Mouse (Mus musculus) lung, postnatal 25 days (tissue): ENCODE measurements at regions not wholly inside any gene's neighbourhood (a gene's known extent, or its start where the extent isn't known, plus 50 kb on each side); places are given as distances from the start of the nearest gene placed in this dataset.
A peak's percentile ranks its signal among the peaks of the same experiment; 100 is the strongest.

Experiments
- DNase-seq: peaks from one replicate; pipeline ENCODE4 v3.0.0; 2022; ENCODE audit warnings: low spot score

DNA sequence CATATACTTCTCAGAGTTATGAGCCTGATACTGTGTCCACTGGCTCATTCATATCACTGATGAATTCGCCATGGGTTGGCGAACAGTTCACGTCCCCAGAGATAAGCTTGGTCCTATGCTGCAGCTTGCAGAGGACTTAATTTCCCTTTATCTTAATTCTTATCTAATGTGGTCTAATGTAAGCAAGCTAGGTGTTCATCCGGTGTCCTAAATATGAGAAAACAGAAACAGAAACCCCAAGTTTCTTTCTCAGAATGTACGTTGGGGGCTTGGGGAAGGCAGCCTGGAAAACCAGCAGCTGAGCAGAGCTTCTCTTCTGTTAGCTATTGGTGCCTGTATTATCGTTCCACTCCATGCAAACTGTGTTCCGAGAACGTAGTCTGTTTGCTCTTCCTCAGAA is 170.1 kb downstream of the 1700064H15Rik start:
- no peak for DNase-seq

DNA sequence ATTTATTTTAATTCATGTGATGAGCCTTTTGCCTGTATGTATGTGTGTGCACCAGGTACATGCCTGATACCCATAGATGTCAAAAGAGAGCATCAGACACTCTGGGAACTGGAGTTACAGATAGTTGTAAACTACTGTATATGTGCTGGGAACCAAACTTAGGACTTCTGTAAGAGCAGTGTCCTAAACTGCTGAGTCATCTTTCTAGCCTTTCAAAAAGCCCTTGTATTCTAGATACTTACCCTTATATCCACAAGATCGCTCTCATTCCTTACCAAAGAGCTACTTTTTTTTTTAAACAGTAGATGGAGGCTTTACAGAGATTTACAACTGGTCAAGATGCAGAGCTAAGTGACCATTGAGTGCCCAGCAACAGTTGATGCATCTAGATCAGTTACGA is 171.0 kb downstream of the 1700064H15Rik start:
- DNase-seq: no peak

DNA sequence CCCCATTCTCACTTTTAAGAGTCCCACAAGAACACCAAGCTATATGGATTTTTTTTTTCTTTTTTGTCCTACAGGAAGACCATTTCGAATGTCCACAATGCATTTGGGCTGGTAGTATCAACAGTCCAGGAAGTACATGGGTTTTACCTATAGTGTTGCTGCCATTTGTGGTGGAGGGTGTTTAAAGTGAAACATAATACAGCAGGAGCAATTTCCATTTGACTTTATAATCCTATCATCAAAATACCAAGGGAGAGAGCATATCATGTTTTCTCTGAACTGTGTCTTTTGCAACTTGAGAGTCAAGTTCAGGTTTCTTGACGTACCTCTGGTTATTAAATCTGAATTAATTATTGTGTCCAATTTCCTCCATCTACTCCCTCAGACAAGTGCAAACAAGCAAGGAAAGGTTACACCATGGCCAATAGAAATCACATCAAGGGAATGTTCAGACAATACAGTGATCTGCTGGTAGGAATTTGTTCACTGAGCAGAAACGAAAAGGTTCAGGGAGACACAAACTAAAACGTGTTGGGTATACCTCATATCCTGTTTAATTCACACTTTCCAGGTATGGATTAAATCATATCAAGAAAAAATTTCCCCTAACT is 172.5 kb downstream of the 1700064H15Rik start:
- no peak for DNase-seq

DNA sequence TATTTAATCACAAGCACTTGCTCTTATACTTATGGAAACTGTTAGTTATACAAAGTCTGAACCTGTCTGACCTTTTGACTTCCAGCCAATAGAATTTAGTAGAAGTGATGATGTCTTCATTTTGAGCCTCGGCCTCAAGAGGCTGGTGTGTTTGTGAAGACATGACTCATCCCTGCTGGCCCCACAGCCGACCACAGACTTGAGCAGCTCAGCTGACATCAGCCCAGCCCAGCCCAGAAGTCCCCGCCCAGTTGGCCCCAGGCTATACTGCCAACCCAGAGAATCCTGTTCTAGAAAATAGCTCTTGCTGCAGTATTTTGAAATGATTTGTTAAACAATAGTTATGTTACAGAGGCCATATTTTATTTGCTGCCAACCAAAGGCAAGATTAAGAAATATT is 177.5 kb downstream of the 1700064H15Rik start:
- peak; percentile 71 for DNase-seq

DNA sequence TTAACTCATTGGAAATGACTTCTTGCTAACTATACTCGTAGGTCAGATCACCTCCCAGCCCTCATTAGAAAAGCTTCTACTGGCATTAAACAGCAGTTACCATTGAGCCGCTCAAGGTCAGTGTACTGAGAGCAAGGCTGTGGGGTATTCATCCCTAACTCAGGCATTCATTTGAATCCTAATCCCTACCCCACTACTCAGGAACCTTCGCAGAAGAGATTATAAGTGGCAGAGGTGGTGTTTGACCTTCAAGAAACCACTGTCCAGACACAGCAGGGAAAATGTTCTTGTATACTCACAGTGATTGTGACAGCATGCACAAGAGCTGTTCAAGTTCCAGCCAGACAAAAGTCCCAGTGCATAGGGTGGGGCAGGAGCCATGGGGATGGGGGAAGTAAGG is 179.5 kb downstream of the 1700064H15Rik start:
- no peak for DNase-seq

DNA sequence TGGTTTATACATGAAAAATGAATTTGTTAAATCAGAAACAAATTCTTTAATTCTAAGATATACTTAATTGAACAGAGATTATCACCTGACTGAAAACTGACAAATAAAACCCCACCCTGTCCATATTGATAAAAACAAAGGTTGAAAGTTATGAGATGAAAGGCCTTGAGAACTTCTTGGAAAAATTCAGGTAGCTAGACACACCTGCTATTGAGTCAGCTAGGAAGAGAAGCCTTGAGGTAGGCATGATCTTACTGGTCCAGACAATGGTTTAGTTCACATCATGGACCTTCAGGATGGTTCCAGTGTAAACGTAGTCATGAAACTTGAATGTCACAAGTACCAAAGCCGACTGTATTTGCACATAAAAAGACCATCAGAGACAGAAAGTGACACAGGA is 180.3 kb downstream of the 1700064H15Rik start:
- DNase-seq: no peak

DNA sequence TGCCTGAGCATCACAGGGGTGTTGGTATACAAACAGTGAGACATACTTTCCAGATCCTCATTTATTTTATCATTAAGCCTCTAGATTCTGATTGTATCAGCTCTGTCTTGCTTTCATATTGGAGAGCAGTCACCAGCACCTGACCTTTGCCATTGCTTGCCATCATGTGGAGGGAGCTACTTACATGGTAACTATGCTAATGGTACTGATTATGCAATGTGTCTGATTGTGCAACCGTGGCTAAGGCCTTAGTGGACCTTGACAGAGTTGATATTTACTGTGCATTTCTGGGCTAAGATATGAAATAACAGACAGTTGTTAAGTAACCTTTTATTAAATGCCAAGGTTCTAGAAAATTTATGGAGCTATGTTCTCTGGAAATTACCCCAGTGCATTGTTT is 180.7 kb downstream of the 1700064H15Rik start:
- DNase-seq: peak; percentile 74

DNA sequence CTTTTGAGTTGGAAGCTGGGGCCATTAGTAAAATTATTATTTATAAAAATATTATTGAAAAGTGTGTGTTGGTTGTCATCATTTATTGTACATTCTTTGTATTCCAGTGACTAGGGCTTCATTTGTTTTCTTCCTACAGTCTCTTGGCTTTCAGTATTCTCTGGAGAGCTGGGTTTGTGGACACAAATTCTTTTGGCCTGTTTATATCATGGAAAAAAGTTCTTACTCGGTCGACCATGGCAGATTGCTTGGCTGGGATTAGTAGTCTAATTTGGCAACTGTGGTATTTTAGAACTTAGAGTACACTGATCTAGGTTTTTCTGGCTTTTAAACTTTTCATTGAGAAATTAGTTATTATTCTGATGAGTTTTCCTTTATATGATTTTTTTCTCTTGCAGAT is 183.6 kb downstream of the 1700064H15Rik start:
- no peak for DNase-seq

DNA sequence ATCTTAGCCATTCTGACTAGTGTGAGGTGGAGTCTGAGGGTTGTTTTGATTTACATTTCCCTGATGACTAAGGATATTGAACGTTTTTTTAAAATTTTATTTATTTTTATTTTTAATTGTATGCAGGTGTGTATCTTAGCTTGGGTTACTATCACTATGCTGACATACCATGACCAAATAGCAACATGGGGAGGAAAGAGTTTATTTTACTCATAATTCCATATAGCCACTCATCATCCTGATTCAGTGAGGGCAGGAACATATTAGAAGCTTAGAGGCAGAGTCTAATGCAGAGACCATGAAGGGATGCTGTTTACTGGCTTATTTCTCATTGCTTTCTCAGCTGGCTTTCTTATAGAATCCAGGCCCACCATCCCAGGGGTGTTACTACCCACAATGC is 186.7 kb downstream of the 1700064H15Rik start:
- DNase-seq: no peak

DNA sequence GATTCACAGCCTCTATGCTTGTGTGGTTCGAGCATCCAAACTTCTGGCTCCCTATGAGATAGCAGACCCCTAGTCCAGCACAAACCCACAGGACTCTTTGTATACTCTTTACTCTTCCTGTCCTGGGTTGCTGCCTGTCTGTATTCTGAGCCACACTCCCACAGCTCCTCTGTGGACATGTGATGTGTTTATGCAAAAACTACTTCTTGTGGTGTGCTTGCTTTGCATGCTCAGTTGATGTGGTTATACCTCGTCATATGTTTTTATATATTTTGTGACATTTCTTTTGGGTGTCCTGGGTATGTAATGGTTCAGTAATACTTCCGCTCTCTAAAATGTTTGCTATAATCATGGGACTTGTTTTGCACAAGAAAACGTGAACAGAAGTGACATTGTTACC is 198.3 kb downstream of the 1700064H15Rik start:
- peak; percentile 60 for DNase-seq

DNA sequence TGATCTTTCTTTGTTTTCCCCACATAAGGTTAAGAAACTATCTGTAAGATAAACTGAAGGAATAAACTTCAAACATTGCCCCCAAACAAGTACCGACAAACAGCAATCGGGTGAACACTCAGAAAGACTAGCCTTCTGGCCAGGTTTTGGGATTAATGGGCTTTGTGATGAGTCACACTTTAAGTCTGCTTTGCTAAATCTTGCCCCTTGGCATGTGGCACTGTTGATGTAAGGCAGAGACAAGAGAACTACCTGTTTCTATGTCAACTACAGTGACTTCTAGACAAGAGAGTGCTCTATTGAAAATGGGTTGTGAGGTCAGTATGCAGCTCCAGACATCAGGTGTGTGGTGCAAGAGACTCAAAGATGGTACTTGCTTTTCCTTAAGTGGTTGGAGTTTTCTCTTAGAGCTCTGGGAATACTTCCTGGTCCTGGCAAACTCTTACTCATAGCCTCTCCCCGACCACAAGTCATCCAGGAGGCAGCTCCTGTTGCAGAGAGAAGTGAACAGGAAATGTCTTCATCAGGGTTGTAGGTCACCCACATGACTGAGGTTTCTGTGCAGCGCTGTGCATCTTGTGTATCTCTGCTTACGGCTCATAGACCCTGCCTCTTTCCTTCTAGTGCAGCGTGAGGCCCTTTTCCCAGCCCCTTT is 198.9 kb downstream of the 1700064H15Rik start:
- peak; percentile 43 for DNase-seq

DNA sequence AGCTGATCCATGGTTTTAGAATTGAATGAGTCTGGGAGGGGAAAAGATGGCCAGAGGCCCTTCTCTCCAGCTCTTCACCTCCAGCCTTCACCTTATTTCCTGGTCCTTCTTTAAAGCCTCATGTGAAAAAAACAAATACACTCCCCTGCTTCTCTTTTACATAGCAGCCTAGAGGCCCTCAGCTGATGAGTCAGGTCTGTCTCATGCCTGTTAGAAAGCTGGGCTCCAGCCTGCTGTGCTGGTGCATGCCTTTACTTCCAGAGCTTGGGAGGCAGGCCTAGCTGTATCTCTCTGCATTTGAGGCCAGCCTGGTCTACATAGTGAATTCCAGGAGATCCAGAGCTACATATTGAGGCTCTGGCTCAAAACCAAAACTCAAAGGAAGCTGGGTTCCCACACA is 199.5 kb downstream of the 1700064H15Rik start:
- no peak for DNase-seq

DNA sequence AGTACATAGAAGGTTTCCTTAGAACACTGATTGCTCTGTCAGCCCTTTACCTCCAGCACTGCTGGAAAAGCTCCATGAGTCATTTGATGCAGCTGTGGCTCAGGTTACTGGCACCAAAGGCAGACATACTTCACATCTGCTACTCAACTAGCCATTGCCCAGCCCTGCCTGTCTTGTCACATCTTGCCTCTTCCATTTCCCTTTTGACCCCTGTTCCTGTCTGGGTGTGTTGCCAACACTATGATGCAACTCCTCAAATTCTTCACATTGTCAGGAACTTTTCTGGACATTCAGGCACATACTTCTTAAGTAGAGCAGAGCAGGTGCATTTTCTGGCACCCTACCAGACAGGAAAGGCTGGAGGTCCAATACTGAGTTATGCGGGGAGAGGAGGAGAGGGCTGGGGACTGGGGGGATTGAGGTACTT is 202.3 kb downstream of the 1700064H15Rik start:
- peak; percentile 67 for DNase-seq

DNA sequence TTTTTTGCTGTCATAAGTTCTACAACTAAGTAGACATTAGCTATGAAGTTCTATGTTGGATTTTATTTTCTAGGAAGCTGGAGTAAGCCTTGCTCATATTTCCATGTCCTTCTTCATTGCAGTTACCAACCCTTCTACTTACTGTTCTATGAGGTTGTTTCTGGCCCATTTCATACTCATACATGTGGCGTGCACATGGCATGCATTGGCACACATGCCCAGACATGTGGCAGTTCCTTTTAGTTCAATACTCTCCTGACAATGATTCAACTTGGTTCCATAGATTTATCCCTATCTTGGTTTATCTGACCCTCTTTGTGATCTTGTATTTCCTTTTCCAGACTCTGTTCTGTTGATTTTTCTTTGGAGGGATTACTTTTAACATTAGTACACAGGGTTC is 203.2 kb downstream of the 1700064H15Rik start:
- DNase-seq: no peak

DNA sequence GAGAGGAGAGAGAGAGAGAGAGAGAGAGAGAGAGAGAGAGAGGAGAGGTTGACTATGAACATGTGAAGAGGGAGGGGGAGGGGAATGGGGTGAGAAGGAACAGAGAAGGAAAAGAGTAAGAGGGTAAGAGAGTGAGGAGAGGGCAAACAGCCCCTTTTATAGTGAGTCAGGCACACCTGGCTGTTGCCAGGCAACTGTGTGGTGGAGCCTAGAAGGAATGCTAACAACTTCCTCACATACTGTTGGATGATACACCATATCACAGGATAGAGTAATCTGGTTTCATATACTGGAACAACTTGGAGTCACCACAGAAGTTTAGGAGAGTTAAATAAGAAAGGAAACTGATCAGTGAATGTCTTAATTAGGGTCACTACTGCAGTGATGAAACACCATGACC is 204.1 kb downstream of the 1700064H15Rik start:
- DNase-seq: no peak

DNA sequence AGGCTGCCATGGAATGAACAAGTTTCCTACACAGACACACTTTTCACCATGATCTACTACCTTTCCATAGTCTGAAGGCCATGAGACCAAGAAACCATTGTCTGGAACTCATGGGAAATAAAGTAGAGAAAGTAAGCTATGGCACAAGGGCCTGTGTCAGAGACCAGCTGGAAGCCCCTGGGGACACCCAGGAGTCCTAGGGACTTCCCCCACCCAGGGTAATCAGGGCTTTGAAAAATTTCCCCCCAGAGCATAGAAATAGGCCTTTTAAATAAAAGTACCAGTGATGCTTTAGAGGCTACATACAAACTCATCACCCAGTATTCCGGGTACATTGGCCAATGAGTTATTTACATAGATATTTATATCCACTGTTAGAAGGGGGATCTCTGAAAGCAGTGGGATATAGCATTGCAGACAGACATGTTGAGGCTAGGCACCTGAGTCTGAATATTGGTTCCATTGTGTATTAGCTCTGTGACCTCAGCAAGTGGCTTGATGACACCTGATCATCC is 207.0 kb downstream of the 1700064H15Rik start:
- DNase-seq: no peak

DNA sequence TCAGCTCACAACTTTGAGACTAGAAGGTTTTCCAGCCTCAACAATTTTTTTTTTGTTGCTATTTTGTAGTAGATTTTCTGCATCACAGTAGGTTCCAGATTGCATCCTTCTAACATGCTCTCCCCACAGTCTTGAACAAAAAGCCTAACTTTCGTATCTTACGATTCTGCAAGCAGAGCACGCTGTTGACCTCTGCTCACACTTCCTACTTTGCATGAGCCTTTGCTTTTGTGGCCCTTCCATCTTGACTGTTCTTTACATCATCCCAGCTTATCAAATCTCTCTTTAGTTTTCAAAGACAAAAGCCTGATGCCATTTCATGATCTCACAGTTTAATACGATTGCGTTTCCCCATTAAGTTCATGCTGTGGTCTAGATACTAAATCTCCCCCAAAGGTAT is 207.6 kb downstream of the 1700064H15Rik start:
- no peak for DNase-seq

DNA sequence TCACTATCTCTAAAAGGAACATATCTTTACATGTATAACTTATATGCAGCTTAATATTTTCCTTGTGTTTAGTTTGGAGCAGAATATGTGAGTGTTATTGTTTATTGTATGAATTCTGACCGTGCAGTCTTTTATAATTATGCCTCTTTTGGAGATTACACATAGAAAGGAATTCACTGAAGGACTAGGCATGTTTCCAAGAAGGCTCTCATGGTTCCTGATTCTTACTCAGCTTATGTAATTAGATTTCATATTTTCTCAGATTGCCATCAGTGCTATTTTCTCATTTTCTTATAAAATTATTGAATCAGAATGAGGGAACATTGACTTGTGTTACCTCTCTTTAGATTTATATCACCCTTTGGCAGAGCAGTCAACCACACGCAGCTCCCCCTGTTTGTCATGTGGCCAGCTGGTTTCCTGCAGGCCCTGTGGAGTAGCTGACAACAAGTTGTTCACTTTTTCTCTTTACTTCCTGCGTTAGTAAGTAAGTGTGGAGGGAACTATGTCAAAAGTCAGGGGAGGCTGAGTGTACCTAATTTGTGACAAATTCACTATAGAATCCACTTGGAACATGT is 217.4 kb downstream of the 1700064H15Rik start:
- DNase-seq: peak; percentile 65

DNA sequence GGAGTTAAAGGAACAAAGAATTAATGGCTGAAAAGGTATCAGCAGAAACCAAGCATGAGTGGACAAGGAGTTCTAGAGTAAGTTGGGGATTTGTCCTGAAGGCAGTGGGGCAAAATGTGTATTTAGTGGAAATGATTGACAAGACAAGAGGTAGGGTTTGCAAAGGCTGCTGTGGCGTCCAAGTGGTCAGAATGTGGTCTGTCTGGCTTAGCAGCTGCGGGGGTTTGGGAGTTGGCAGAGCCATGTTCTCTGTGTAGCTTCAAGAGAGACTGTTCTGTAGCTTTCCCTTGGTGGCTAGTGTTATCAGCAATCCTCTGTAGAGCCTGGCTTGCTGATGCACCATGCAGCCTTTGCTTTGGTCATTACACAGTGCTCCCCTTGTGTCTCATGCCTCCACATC is 220.2 kb downstream of the 1700064H15Rik start:
- no peak for DNase-seq

DNA sequence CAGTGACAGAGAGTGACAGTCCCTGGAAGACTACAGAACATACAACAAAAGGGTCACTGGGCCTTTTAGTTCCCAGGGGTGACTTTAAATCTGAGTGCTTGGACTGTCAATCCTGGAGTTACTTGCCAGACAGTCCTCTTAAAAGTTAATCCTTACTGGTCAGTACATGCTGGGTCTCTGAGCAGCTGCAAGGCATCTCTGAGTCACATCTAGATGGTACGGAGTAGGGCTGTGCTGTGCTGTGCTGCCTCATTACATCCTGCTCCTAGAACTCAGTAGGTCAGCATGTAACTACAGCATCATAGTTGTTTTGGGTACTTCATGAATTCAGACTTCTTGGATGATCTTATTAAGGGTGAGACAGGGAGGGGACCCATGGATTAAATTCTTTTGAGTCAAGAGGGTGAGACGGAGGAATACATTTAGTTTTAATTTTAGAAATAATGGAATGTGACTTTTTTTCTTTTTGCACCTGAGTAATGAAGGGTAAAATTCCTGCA is 220.8 kb downstream of the 1700064H15Rik start:
- no peak for DNase-seq

DNA sequence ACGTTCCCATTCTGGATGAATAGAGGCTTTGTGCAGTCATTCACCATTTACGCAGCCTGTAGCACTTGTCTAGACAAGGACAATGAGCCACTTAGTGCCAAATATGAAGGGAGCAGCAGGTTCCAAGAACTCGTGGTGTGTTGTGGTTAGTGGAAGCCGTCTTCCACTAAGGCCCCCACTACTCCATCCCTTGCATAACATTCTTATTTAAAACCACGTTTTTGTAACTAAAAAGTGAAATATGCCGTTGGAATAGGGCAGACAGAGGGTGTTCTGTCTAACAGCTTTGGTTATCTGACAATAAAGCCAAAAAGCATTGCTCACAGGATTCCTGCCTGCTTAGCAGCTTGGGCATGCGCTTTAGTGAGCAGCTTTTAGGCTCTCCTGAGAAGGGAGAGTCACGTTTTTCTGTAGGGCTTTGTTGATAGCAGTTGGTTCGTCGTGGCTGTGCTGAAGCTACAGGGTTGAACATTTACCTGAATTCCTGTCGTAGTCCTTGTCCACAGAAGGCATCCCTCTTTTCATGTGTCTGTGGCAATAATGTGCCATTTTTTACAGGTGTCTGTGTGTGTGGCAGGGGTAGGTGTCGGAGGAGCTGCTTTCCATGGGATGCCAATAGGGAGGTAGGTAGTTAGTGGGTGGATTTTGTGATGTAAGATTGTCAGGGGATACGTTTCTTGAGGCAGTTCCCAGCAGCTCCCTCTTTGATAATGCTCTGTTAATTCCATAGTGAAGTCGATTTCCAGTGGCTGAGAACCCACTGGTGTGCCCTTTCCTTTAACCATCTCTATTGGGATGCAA is 221.9 kb downstream of the 1700064H15Rik start:
- no peak for DNase-seq

DNA sequence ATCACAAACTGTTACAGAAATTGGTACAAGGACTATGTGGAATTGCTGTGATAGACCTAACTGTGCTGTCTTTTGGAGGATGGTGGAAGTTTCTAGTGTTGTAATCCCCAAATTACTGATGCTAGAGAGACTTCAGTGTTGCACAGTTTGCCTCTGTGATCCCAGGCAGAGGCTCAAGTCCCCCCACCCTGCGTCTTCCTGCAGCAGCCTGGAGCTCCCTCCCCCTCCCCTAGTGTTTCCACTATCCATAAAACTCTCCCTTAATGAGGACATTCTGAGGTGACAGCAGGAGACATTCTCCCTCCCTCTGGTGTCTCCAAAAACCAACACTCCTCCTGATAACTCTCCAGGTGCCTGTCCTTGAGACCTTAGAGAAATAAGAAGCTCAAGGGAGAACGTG is 242.8 kb downstream of the 1700064H15Rik start:
- DNase-seq: no peak

DNA sequence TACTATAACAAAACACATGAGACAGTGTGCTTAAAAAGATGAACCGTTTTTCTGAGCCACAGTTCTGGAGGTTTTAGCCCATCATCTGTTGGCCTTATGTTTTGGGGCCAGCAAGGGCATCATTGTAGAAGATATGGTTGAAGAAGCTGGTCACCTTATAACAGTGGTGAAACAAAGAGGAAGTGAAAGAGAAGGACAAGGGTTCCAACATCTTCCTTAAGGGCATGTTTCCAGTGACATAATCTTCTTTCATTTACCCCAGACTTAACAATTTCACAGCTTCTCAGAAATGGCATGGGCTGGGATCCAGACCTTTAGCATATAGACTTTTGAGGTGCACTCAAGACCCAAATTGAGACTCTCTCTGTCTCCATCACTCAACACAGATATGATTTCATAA is 259.5 kb downstream of the 1700064H15Rik start:
- DNase-seq: no peak
